Mouse (Mus musculus) hindbrain, embryonic 14.5 days (tissue): Measurements from ENCODE around the gene Itgb3. TPM values are rescaled to one million over a fixed set of nuclear protein-coding genes. Genes with fewer than 3 reads are reported as not detected.
"Not testable (repeated sequence)": the region's sequence is repeated elsewhere in the genome, so short reads cannot be mapped to it uniquely, and the experiment has no call there.

Source experiments
- ATAC-seq: fragments of 200-750 bp; cut with Nextera tagmentation; 2 replicates; pipeline ENCODE4 v1.8.0; 2017; ENCODE audit warnings: moderate number of reproducible peaks, mild to moderate bottlenecking, moderate TSS enrichment, moderate library complexity; ENCODE audit not compliant: low FRiP score
- DNase-seq: peaks from one replicate; pipeline ENCODE4 v3.0.0-alpha.2; 2015; ENCODE audit warnings: low spot score
- H3K27ac ChIP-seq: fragments of 300-500 bp; sonication (generic); 2 replicates; pipeline ENCODE4 v1.5.1; 2014; ENCODE audit warnings: mild to moderate bottlenecking, moderate library complexity
- H3K27me3 ChIP-seq: fragments of 300-500 bp; sonication (generic); 2 replicates; pipeline ENCODE4 v1.6.1; 2014; ENCODE audit warnings: mild to moderate bottlenecking, low read length, mixed read lengths; ENCODE audit not compliant: control insufficient read depth, insufficient read depth
- H3K36me3 ChIP-seq: fragments of 300-500 bp; sonication (generic); replicated peaks from 2 replicates; pipeline ENCODE4 v1.6.1; 2014; ENCODE audit not compliant: control insufficient read depth, insufficient read depth
- H3K4me1 ChIP-seq: fragments of 300-500 bp; sonication (generic); replicated peaks from 2 replicates; pipeline ENCODE4 v1.6.1; 2014; ENCODE audit warnings: antibody characterized with exemption, low read length, mixed read lengths; ENCODE audit not compliant: control insufficient read depth, insufficient read depth
- H3K4me2 ChIP-seq: fragments of 300-500 bp; sonication (generic); replicated peaks from 2 replicates; pipeline ENCODE4 v1.6.1; 2014; ENCODE audit warnings: mild to moderate bottlenecking, moderate library complexity
- H3K4me3 ChIP-seq: fragments of 300-500 bp; sonication (generic); replicated peaks from 2 replicates; pipeline ENCODE4 v1.5.1; 2014; ENCODE audit warnings: mild to moderate bottlenecking, low read length
- H3K9ac ChIP-seq: fragments of 300-500 bp; sonication (generic); 2 replicates; pipeline ENCODE4 v1.6.1; 2014
- H3K9me3 ChIP-seq: fragments of 300-500 bp; sonication (generic); 2 replicates; pipeline ENCODE4 v1.6.1; 2016; ENCODE audit warnings: low read length; ENCODE audit not compliant: control insufficient read depth
- WGBS: fragments of 180-500 bp; shearing (Covaris S2); extraction: QIAGEN DNeasy Blood & Tissue Kit; methylation state at CpG from one replicate; pipeline ENCODE4 v1.1.7; 2014; 5-methylcytosine and 5-hydroxymethylcytosine counted together
- polyA plus RNA-seq: library from polyadenylated mRNA; unstranded; fragments of >200 nt; fragmentation: Nextera tagmentation; extraction: Ambion mirVana; gene quantifications from 2 replicates; pipeline ENCODE4 v1.2.1, GENCODE M21; 2014

The Itgb3 gene
- polyA plus RNA-seq, 1 experiment from 2014 or later = 0.43 TPM

DNA sequence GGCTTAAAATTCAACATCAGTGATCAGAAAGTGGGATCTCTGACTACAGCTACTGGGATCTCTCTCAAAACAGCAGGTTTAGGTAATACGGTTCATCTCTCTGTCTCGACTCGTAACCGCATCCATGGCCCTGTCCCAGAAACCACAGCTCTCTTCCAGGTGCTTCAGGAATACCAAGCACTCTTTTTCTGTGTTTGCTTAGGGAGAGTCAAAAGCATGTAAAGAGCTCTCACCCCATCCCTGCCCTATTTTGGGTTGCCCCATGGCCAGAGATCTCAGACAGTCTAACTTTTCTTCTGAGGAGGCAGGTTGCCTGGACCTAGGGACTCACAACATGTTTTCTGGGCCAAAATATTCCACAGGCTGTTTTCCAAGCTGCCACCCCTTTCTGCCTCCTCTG lies 39.5 kb upstream of the Itgb3 start:
- no peaks in the 10 kb centered on the region for H3K36me3 ChIP-seq
- WGBS = 96% methylated on average over 4 of the region's 4 CpGs

GRCm38 (mm10) chr11:104570515-104570914 lies 37.3 kb upstream of the Itgb3 start:
- H3K9ac ChIP-seq, H3K36me3 ChIP-seq, DNase-seq, H3K27me3 ChIP-seq, ATAC-seq, H3K9me3 ChIP-seq, H3K4me2 ChIP-seq, H3K4me1 ChIP-seq, H3K4me3 ChIP-seq, H3K27ac ChIP-seq: not testable (repeated sequence)
- 93% methylated on average over 8 of the region's 8 CpGs for WGBS

More for the DNA sequence above, 39.5 kb upstream of the Itgb3 start:
- no peak for DNase-seq
- Histone ChIP-seq H3K9me3 (no peaks in the 10 kb centered on the region), H3K4me1 (no peaks in the 10 kb centered on the region), H3K27ac (no peak overlapping the region), H3K27me3 (peaks cover 5% of the 10 kb centered on the region), H3K4me2 (no peak overlapping the region), H3K9ac (no peak overlapping the region), H3K4me3 (no peak overlapping the region)
- no peak for ATAC-seq

DNA sequence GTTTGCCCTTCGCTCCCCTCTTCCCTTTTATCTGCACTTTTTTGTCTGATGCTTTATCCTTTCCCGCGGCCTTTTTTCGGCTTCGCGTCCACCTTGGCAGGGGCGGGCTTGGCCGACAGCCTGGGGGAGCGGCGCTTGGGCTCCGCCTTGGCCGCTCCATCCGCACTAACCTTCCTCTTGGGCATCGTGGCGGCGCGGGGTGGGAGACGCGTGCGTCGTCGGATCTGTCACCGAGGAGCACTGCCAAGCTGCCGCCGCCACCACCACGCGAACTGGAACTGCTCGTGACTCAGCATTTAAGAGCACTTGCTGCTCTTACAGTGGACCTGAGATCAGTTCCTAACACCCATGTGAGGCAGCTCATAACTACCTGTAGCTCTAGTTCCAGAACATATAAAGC lies 36.4 kb upstream of the Itgb3 start:
- H3K27me3 ChIP-seq, H3K4me1 ChIP-seq, ATAC-seq, H3K27ac ChIP-seq, H3K9me3 ChIP-seq, H3K36me3 ChIP-seq: not testable (repeated sequence)
- DNase-seq = peak; percentile 44
- Histone ChIP-seq H3K4me3 (peak overlapping the region; percentile 32), H3K9ac (peak overlapping the region; percentile 39), H3K4me2 (peak overlapping the region; percentile 64)
- WGBS = 1% methylated on average over 28 of the region's 28 CpGs

DNA sequence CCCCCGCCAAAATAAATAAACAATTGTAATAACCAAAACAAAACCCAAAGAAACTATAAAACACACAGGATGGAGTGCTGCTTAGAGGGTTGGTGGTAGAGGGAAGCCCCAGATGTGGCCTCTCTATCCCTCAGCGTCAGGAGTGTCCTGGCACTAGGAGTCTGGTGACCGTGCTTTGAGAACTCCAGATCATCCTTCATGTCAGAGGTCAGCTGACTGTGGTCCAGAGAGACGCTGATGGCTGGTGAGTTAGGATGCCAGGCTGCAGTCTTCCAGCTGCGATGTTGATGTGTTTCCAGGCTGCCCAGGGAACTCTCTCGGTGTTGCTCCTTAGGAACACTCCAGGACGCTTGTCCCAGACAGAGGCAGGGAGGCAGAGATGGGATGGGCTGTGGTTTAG lies 35.7 kb upstream of the Itgb3 start:
- WGBS = 52% methylated on average over 7 of the region's 7 CpGs
- no peak for ATAC-seq
- Histone ChIP-seq H3K27me3 (peaks cover 5% of the 10 kb centered on the region), H3K27ac (no peak overlapping the region), H3K36me3 (no peaks in the 10 kb centered on the region), H3K9me3 (no peaks in the 10 kb centered on the region), H3K4me3 (no peak overlapping the region), H3K4me2 (no peak overlapping the region), H3K4me1 (no peaks in the 10 kb centered on the region), H3K9ac (no peak overlapping the region)
- no peak for DNase-seq

GRCm38 (mm10) chr11:104572566-104572965 lies 35.2 kb upstream of the Itgb3 start:
- no peak overlapping the region for H3K4me2 ChIP-seq
- peaks cover 5% of the 10 kb centered on the region for H3K27me3 ChIP-seq
- no peak for ATAC-seq
- H3K36me3 ChIP-seq = no peaks in the 10 kb centered on the region
- no peaks in the 10 kb centered on the region for H3K4me1 ChIP-seq
- no peak for DNase-seq
- H3K4me3 ChIP-seq = no peak overlapping the region
- no peak overlapping the region for H3K27ac ChIP-seq
- H3K9ac ChIP-seq = no peak overlapping the region
- no peaks in the 10 kb centered on the region for H3K9me3 ChIP-seq
- 76% methylated on average over 2 of the region's 2 CpGs for WGBS

DNA sequence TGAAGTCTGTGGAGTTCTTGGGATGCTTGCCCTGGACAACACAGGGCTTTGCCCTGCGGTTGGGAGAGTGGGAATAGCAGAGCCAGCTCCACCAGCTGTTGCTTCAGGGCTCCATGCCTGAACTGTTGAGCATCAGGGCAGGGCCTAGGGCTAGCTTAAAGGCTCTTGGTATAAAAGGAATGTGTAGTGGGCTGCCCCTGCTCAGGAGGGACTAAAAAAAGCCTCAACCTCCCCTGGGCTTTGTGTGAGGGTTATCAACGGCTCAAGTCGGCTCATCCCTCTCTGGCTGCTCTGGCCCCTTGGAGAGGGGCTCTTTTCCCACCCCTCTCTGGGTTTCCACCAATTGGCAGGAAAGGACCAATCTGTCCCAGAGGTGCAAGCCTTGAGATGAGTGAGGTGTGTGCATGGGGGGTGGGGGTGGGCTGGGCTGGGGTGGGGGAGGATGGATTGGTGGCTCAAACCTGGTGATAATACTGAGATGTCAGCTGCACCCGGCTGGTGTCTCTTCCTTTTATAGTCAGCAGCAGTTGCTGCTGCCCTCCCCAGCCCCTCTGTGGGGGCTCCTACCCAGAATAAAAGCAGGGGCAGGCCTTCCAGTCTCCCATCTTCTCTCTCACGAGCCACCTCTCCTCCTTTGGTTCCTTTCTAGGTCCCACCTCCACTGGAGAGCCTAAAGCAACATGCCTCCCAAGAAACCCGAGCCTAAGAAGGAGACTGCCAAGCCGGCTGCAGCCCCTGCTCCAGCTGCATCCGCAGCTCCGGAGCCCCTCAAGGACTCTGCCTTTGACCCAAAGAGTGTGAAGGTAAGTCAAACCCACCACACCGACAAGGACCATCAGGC lies 30.8 kb upstream of the Itgb3 start:
- no peak for DNase-seq
- Histone ChIP-seq H3K4me1 (0 out of 2 replicates have a peak, but pooled peaks cover 4% of the 10 kb centered on the region), H3K36me3 (no peaks in the 10 kb centered on the region), H3K9ac (no peak overlapping the region), H3K9me3 (no peaks in the 10 kb centered on the region), H3K4me3 (no peak overlapping the region), H3K27me3 (peaks cover 1% of the 10 kb centered on the region), H3K27ac (no peak overlapping the region), H3K4me2 (no peak overlapping the region)
- 52% methylated on average over 10 of the region's 10 CpGs for WGBS
- no peak for ATAC-seq

GRCm38 (mm10) chr11:104578074-104578473 lies 29.7 kb upstream of the Itgb3 start:
- H3K36me3 ChIP-seq = no peaks in the 10 kb centered on the region
- no peak for DNase-seq
- no peak for ATAC-seq
- H3K9ac ChIP-seq = no peak overlapping the region
- H3K27ac ChIP-seq = no peak overlapping the region
- no peaks in the 10 kb centered on the region for H3K27me3 ChIP-seq
- no peaks in the 10 kb centered on the region for H3K9me3 ChIP-seq
- no peak overlapping the region for H3K4me3 ChIP-seq
- H3K4me1 ChIP-seq = 0 out of 2 replicates have a peak, but pooled peaks cover 4% of the 10 kb centered on the region
- 61% methylated on average over 5 of the region's 5 CpGs for WGBS
- no peak overlapping the region for H3K4me2 ChIP-seq

DNA sequence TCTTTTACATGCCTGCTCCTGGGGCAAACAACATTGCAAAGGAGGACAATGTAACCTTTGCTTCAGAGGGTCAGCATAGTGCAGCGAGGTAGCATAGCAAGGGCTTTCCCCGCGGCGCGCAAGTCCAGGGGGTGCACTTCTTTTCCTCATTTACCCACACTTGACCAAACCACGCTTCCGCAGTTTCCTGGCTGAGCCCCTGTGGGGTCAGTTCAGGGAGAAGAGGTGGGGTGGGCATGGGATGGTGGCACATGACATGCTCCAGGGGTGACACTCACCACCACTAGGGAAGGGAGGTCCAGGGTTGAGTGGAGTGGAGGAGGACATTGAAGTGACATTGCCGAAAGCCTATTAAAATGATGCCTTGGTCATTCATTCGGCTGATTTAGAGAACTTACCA lies 28.7 kb upstream of the Itgb3 start:
- 92% methylated on average over 9 of the region's 9 CpGs for WGBS
- H3K4me2 ChIP-seq = no peak overlapping the region
- H3K9me3 ChIP-seq = no peaks in the 10 kb centered on the region
- DNase-seq (no peak), ATAC-seq (no peak)
- H3K27ac ChIP-seq = no peak overlapping the region
- 0 out of 2 replicates have a peak, but pooled peaks cover 4% of the 10 kb centered on the region for H3K4me1 ChIP-seq
- H3K9ac ChIP-seq = no peak overlapping the region
- no peaks in the 10 kb centered on the region for H3K27me3 ChIP-seq
- H3K4me3 ChIP-seq = no peak overlapping the region
- H3K36me3 ChIP-seq = no peaks in the 10 kb centered on the region

DNA sequence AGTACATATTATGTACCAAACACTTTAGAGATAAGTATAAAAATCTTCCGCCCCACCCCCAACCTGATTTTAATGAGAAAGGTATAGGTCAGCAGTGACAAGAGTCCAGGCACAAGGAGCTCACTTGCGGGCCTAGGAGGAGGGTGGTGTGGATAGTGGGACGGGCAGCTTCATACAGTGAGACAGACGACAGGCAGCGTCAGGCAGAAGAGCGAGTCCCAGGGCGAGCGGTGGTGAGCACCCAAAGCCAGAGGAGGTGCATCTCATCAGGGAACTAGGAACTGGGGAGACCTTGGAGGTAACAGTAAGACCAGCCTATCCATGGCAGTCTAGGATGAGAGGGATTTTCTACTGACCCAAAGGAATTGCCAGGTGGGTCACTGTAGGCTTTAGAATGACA lies 28.2 kb upstream of the Itgb3 start:
- 91% methylated on average over 8 of the region's 8 CpGs for WGBS
- H3K27me3 ChIP-seq = no peaks in the 10 kb centered on the region
- DNase-seq (no peak), ATAC-seq (no peak)
- no peak overlapping the region for H3K9ac ChIP-seq
- no peaks in the 10 kb centered on the region for H3K9me3 ChIP-seq
- no peak overlapping the region for H3K4me3 ChIP-seq
- H3K4me1 ChIP-seq = 0 out of 2 replicates have a peak, but pooled peaks cover 4% of the 10 kb centered on the region
- H3K36me3 ChIP-seq = no peaks in the 10 kb centered on the region
- H3K27ac ChIP-seq = no peak overlapping the region
- no peak overlapping the region for H3K4me2 ChIP-seq
